Mouse (Mus musculus) bone marrow macrophage, adult 2 months (primary cell): ENCODE data around the gene Ahcyl2.

Source experiments
- CTCF ChIP-seq: IDR thresholded peaks from 2 replicates; pipeline ENCODE4 v1.5.1; 2012; ENCODE audit warnings: low read depth, mild to moderate bottlenecking, low read length, moderate library complexity
- POLR2A ChIP-seq: IDR thresholded peaks from 2 replicates; pipeline ENCODE4 v1.6.1; 2012; ENCODE audit warnings: mild to moderate bottlenecking, low read depth, low read length, borderline replicate concordance

DNA sequence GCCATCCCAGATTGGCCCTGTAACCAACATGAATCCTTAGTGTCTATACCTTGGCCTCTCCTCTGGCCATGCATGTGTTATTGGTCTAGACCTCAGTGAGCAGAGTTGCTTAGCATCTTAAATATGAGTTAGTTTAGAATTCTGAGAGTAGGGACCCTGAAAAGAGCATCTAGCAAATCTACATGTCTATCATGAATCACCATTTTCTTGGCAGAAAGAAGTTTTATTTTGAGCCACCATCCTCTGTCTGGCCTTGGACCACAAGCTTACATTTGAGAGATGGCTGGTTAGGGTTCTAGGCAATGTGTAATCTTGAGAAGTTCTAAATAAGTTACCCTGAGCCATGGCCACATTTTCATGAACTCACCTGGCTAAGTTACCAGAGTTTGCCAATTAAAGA lies 162.3 kb downstream of the Ahcyl2 start:
- TF ChIP-seq CTCF = no peak
- no peak for TF ChIP-seq POLR2A
